Mouse (Mus musculus) lung, adult 2 months (tissue): ENCODE data around the gene Sppl2b.

Source experiments
- CTCF ChIP-seq: fragments of 200-500 bp; IDR thresholded peaks from 2 replicates; pipeline ENCODE4 v1.5.1; 2011; ENCODE audit warnings: mild to moderate bottlenecking, low read length, control low read depth; ENCODE audit not compliant: insufficient read depth
- POLR2A ChIP-seq: fragments of 200-500 bp; IDR thresholded peaks from 2 replicates; pipeline ENCODE4 v1.6.1; 2011; ENCODE audit warnings: low read depth, mild to moderate bottlenecking, control low read depth, low read length, borderline replicate concordance; ENCODE audit errors: extremely low read depth

- TF ChIP-seq POLR2A: no peak
- no peak for TF ChIP-seq CTCF
Measured at GRCm38 (mm10) chr10:80845055-80845693, 9.9 kb upstream of the Sppl2b start.
